Mouse (Mus musculus): ENCODE results near the gene Dennd1c.

DNA sequence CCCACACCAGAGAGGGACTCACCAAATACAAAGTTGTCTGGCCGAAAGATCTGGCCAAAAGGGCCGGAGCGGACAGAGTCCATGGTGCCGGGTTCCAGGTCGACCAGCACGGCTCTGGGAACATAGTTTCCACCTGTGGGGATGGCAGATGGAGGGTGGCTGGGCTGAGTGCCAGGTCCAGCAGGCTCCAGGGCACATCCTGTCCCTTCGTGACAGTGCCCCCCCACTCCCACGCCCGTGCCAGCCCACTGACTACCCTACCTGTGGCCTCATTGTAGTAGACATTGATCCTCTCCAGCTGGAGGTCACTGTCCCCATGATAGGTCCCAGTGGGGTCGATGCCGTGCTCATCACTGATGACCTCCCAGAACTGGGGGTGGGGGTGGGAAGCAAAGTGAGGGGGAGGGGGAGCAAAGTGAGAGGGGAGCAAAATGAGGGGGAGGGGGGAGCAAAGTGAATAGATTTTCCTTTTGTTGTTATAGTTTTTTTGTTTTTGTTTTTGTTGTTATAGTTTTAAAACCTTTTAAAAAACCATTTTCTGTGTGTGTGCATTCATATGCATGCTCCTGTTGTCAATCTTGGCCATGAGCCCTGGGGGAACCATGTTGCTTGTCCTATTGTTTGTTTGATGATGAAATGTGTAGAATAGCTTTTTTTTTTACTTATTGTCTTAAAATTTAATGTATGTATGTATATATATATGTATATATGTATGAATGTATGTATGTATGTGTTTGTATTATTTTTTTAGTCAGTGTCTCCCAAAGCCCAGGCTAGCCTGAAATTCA lies 7.8 kb upstream of the Dennd1c start:
- no peak for TF ChIP-seq CTCF (IDR thresholded peaks at IDR 0.05 in 2 of 3, conservative IDR thresholded peaks at IDR 0.05 in 1 of 3; ENCODE audit: control insufficient read depth in 1 of 3, insufficient read depth in 1 of 3, low read depth in 2 of 3, low read length in 3 of 3, poor library complexity in 1 of 3, severe bottlenecking in 1 of 3)
- no peak for TF ChIP-seq RCOR1 (IDR thresholded peaks at IDR 0.05; ENCODE audit: low read depth, low read length)
- TF ChIP-seq EP300 (IDR thresholded peaks at IDR 0.05; ENCODE audit: low read depth in 1 of 2, low read length in 2 of 2): no peak
- TF ChIP-seq POLR2A (IDR thresholded peaks at IDR 0.05; ENCODE audit: control insufficient read depth in 1 of 2, insufficient read depth in 1 of 2, low read depth in 1 of 2, low read length in 2 of 2, poor library complexity in 1 of 2): no peak
- TF ChIP-seq RAD21 (IDR thresholded peaks at IDR 0.05; ENCODE audit: low read depth, low read length): no peak
- no peak for TF ChIP-seq NRF1 (IDR thresholded peaks at IDR 0.05; ENCODE audit: insufficient read depth, low read depth, low read length, poor library complexity, severe bottlenecking)
- no peak for TF ChIP-seq MAFK (IDR thresholded peaks at IDR 0.05; ENCODE audit: borderline replicate concordance, low read depth, low read length)
- no peak for TF ChIP-seq USF1 (IDR thresholded peaks at IDR 0.05; ENCODE audit: low read depth, low read length)

Data from MEL (cell line).